Mouse (Mus musculus): Measurements from ENCODE around the gene Lamp5. TPM values are rescaled to one million over a fixed set of nuclear protein-coding genes. Genes with fewer than 3 reads are reported as not detected.

Gene Lamp5
- polyA plus RNA-seq, 1 experiment from 2014 or later: 0.58 TPM

DNA sequence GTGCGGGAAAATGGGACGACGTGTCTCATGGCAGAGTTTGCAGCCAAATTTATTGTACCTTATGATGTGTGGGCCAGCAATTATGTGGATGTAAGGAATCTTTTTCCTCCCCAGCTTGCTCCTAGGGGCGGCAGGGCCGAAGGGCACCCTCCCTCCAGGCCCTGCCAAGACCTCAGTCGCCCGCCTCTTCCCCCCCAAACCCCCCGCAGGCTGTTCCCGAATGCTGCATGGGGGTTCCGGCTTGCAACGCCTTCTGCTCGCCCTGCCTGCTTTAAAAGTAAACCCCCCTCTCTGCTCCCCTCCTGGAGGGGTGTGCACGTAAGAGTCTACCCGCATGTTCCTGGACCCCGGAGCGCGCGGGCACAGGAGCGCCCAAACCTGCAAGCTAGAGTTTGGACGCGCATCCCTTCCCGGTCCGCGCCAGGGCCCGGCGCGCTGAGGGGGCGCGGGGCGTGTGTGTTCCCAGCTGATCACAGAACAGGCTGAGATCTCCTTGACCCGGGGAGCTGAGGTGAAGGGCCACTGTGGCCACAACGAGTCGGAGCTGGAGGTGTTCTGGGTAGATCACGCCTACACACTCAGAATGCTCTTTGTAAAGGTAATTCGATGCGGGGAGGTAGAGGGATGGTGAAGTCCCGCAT lies 7.1 kb downstream of the Lamp5 start:
- H3K9ac ChIP-seq (ENCODE audit: low read depth, low read length): no peak overlapping the region
- WGBS: 5% methylated on average over 37 of the region's 37 CpGs
- H3K27ac ChIP-seq (ENCODE audit: low read depth, low read length): no peak overlapping the region
- no peaks in the 10 kb centered on the region for H3K9me3 ChIP-seq (ENCODE audit: control insufficient read depth, low read length)
- no peak overlapping the region for H3K4me3 ChIP-seq (ENCODE audit: low read depth, low read length)
- H3K27me3 ChIP-seq (replicated peaks; ENCODE audit: control insufficient read depth, insufficient read depth, low read length): peaks cover 35% of the 10 kb centered on the region
- DNase-seq (ENCODE audit: low spot score) (no peak), ATAC-seq (replicated peaks; ENCODE audit: low FRiP score) (no peak)
- no peaks in the 10 kb centered on the region for H3K36me3 ChIP-seq (ENCODE audit: control insufficient read depth, insufficient read depth, low read length)
- no peak overlapping the region for H3K4me2 ChIP-seq
- no peaks in the 10 kb centered on the region for H3K4me1 ChIP-seq (replicated peaks; ENCODE audit: control insufficient read depth, insufficient read depth, low read length)

DNA sequence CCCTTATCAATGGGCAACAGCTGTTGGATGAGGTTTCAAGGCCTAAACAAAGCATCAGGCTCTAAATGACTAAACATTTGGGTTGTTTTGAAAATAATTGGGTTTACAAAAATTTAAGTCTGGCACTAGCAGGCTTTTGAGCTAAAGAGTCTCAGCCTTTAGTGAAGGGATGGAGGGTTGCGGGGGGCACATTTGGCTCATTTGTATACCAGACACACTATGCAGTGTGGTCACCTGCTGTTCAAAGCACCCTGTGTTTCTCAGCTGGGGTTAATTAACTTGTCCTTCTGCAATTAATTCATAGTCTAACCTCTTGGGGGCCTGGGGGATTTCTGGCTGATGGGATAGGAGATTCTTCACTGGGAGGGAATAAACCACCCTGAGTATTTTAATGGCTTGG lies 12.3 kb downstream of the Lamp5 start:
- Histone ChIP-seq H3K9ac (ENCODE audit: low read depth, low read length) (no peak overlapping the region), H3K4me1 (replicated peaks; ENCODE audit: control insufficient read depth, insufficient read depth, low read length) (no peaks in the 10 kb centered on the region), H3K27ac (ENCODE audit: low read depth, low read length) (no peak overlapping the region), H3K4me3 (ENCODE audit: low read depth, low read length) (no peak overlapping the region), H3K36me3 (ENCODE audit: control insufficient read depth, insufficient read depth, low read length) (no peaks in the 10 kb centered on the region), H3K9me3 (ENCODE audit: control insufficient read depth, low read length) (no peaks in the 10 kb centered on the region), H3K4me2 (no peak overlapping the region), H3K27me3 (replicated peaks; ENCODE audit: control insufficient read depth, insufficient read depth, low read length) (peaks cover 13% of the 10 kb centered on the region)
- ATAC-seq (replicated peaks; ENCODE audit: low FRiP score): no peak
- DNase-seq (ENCODE audit: low spot score): no peak
- WGBS: 91% methylated on average over 1 of the region's 1 CpGs

DNA sequence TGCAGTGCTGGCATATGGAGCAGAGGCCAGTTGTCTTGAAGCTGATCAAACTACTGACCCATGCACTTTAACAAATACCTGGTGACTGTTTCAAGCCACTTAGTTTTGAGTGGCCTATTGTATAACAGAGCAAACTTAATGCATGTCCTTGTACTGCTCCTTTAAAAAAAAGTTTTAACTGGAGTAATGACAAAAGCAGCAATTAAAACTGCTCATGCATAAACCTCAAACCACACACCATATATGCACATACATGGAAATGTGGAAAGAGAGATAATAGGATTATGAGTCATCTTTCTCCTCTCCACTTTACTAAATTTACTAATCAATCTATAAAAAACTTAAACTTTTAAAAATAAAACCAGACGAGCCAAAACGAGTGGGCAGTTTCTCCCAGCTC lies 43.9 kb downstream of the Lamp5 start:
- no peaks in the 10 kb centered on the region for H3K9me3 ChIP-seq (ENCODE audit: control insufficient read depth, low read length)
- H3K4me2 ChIP-seq: no peak overlapping the region
- 44% methylated on average over 2 of the region's 2 CpGs for WGBS
- no peak overlapping the region for H3K4me3 ChIP-seq (ENCODE audit: low read depth, low read length)
- ATAC-seq (replicated peaks; ENCODE audit: low FRiP score) (0 out of 2 replicates have a peak, but pooled peaks have one; percentile 15), DNase-seq (ENCODE audit: low spot score) (no peak)
- H3K4me1 ChIP-seq (replicated peaks; ENCODE audit: control insufficient read depth, insufficient read depth, low read length): no peaks in the 10 kb centered on the region
- no peaks in the 10 kb centered on the region for H3K27me3 ChIP-seq (replicated peaks; ENCODE audit: control insufficient read depth, insufficient read depth, low read length)
- H3K9ac ChIP-seq (ENCODE audit: low read depth, low read length): no peak overlapping the region
- H3K36me3 ChIP-seq (ENCODE audit: control insufficient read depth, insufficient read depth, low read length): no peaks in the 10 kb centered on the region
- H3K27ac ChIP-seq (ENCODE audit: low read depth, low read length): no peak overlapping the region

DNA sequence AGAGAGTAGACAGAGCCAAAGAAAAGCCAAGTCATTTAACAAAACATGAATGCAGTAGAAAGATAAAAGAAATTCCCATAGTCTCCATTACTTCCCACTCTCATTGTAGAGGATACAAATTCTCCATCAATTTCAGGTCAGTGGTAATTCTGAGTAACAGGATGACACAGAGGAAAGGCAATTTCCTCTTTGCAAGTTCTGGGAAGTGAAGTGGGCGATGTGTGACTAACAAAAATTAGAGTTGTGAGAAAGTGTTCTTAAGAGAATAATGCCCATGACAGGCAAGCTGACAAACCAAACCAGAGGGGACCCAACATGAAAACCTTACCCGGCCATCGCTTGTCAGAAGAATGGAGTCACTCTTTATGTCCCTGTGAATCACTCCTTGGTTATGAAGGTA lies 45.1 kb downstream of the Lamp5 start:
- DNase-seq (ENCODE audit: low spot score) (no peak), ATAC-seq (replicated peaks; ENCODE audit: low FRiP score) (no peak)
- Histone ChIP-seq H3K27ac (ENCODE audit: low read depth, low read length) (no peak overlapping the region), H3K27me3 (replicated peaks; ENCODE audit: control insufficient read depth, insufficient read depth, low read length) (no peaks in the 10 kb centered on the region), H3K9me3 (ENCODE audit: control insufficient read depth, low read length) (no peaks in the 10 kb centered on the region), H3K36me3 (ENCODE audit: control insufficient read depth, insufficient read depth, low read length) (no peaks in the 10 kb centered on the region), H3K4me2 (no peak overlapping the region), H3K9ac (ENCODE audit: low read depth, low read length) (no peak overlapping the region), H3K4me1 (replicated peaks; ENCODE audit: control insufficient read depth, insufficient read depth, low read length) (no peaks in the 10 kb centered on the region), H3K4me3 (ENCODE audit: low read depth, low read length) (no peak overlapping the region)
- 71% methylated on average over 3 of the region's 3 CpGs for WGBS

DNA sequence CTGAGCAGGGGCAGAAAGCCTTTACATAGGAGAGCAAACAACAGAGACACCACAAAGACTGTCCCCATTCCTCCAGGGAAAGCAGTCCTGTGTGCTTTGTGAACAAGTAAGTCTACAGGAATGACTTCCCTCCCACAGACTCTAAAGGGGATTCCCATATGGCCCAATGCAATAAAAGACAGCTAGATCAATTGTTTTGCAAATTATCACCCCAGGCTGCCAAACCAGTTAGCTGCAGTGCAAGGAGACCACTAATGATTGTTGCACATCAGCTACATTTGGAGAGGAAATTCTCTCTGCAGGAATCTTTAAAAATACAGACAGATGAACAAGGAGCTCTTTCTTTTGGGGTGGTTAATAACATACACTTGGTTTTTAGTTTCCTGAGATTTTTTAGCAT lies 55.6 kb downstream of the Lamp5 start:
- no peak for ATAC-seq (replicated peaks; ENCODE audit: low FRiP score)
- Histone ChIP-seq H3K4me3 (ENCODE audit: low read depth, low read length) (no peak overlapping the region), H3K36me3 (ENCODE audit: control insufficient read depth, insufficient read depth, low read length) (no peaks in the 10 kb centered on the region), H3K4me1 (replicated peaks; ENCODE audit: control insufficient read depth, insufficient read depth, low read length) (no peaks in the 10 kb centered on the region), H3K27me3 (replicated peaks; ENCODE audit: control insufficient read depth, insufficient read depth, low read length) (no peaks in the 10 kb centered on the region), H3K9ac (ENCODE audit: low read depth, low read length) (no peak overlapping the region), H3K27ac (ENCODE audit: low read depth, low read length) (no peak overlapping the region), H3K9me3 (ENCODE audit: control insufficient read depth, low read length) (no peaks in the 10 kb centered on the region), H3K4me2 (no peak overlapping the region)
- no peak for DNase-seq (ENCODE audit: low spot score)

DNA sequence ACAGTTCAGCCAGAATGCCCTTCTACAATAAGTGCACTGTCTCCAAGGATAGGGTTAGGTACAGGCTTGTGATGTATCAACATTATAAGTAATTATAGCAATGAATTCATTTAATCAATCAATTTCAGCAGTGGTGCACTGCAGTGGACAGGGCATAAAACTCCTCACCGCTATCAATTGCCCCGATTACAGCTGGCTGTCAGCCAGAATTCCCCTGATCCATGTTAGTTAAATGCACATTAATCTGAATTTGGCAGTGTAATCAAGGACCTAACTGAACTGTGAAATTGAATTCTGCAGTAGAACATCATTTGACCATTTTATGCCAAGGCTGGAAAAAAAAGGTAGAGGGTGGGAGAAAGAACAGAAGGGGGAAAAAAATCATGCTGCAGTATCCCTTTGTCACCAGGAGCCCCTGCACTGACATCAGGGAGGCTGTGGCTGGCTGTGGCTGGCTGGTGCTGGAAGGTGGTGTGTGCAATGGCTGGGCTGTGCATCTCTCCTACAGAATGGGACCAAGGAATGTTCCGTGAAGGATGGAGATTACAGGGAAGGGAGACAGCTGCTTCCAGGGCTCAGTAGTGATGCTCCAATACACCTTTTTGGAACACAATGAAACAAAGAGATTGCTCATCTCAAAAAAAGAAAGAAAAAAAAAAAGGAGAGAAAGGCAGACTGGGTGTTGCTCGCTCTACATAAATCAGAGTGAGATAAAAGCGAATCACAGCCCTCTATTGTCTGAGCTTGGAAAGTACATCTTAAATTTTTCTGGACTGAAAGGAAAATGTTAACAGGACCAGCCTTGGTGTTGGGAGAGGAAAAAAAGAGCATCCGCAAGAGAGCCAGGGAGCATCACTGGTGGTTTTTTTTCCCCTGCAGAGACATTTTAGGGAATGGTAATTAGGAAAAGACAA lies 56.3 kb downstream of the Lamp5 start:
- Histone ChIP-seq H3K4me3 (ENCODE audit: low read depth, low read length) (no peak overlapping the region), H3K4me2 (no peak overlapping the region), H3K9ac (ENCODE audit: low read depth, low read length) (no peak overlapping the region), H3K9me3 (ENCODE audit: control insufficient read depth, low read length) (no peaks in the 10 kb centered on the region), H3K4me1 (replicated peaks; ENCODE audit: control insufficient read depth, insufficient read depth, low read length) (no peaks in the 10 kb centered on the region), H3K27me3 (replicated peaks; ENCODE audit: control insufficient read depth, insufficient read depth, low read length) (no peaks in the 10 kb centered on the region), H3K27ac (ENCODE audit: low read depth, low read length) (no peak overlapping the region), H3K36me3 (ENCODE audit: control insufficient read depth, insufficient read depth, low read length) (no peaks in the 10 kb centered on the region)
- WGBS: 47% methylated on average over 6 of the region's 6 CpGs
- ATAC-seq (replicated peaks; ENCODE audit: low FRiP score): no peak
- no peak for DNase-seq (ENCODE audit: low spot score)

DNA sequence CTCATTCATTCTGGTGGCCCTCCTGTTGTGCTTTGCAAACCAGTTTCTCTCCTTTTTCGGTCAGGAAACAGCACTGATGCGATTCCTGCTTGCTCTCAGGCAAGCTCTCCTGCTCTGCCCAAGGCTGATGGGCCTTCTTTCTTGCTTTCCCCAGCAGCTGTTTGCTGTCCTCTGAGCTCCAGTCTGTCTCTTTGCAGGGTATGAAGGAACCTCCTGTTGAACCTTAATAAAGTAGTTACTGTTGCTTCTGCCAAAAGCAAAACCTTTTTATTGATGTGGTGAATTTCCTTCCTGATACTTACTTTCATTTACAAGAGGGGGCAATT lies 57.0 kb downstream of the Lamp5 start:
- no peak overlapping the region for H3K9ac ChIP-seq (ENCODE audit: low read depth, low read length)
- H3K4me2 ChIP-seq: no peak overlapping the region
- H3K27ac ChIP-seq (ENCODE audit: low read depth, low read length): no peak overlapping the region
- no peaks in the 10 kb centered on the region for H3K9me3 ChIP-seq (ENCODE audit: control insufficient read depth, low read length)
- no peak for ATAC-seq (replicated peaks; ENCODE audit: low FRiP score)
- no peaks in the 10 kb centered on the region for H3K4me1 ChIP-seq (replicated peaks; ENCODE audit: control insufficient read depth, insufficient read depth, low read length)
- no peak overlapping the region for H3K4me3 ChIP-seq (ENCODE audit: low read depth, low read length)
- 17% methylated on average over 2 of the region's 2 CpGs for WGBS
- no peak for DNase-seq (ENCODE audit: low spot score)
- H3K27me3 ChIP-seq (replicated peaks; ENCODE audit: control insufficient read depth, insufficient read depth, low read length): no peaks in the 10 kb centered on the region
- H3K36me3 ChIP-seq (ENCODE audit: control insufficient read depth, insufficient read depth, low read length): no peaks in the 10 kb centered on the region

DNA sequence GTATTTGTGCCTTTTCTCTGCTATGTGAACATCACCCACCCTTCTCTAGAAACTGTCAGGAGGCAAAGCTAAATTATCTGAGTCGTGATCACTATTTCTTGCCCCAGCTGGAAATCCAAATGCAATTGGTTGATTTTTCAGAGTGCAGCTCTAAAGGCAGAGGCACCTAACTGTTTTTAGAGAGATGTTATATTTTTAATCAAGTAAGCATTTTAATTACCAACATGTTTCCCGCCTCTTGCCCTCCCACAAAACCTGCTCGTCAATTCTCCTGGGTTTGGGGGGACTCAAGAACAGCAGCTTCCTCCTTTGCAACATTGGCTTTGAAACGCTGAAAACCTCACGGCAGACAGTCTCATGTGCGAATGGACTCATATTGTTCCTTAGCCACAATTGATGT lies 61.3 kb downstream of the Lamp5 start:
- ATAC-seq (replicated peaks; ENCODE audit: low FRiP score) (no peak), DNase-seq (ENCODE audit: low spot score) (no peak)
- no peak overlapping the region for H3K9ac ChIP-seq (ENCODE audit: low read depth, low read length)
- H3K27ac ChIP-seq (ENCODE audit: low read depth, low read length): no peak overlapping the region
- 75% methylated on average over 6 of the region's 6 CpGs for WGBS
- no peak overlapping the region for H3K4me3 ChIP-seq (ENCODE audit: low read depth, low read length)
- no peaks in the 10 kb centered on the region for H3K27me3 ChIP-seq (replicated peaks; ENCODE audit: control insufficient read depth, insufficient read depth, low read length)
- no peaks in the 10 kb centered on the region for H3K9me3 ChIP-seq (ENCODE audit: control insufficient read depth, low read length)
- H3K36me3 ChIP-seq (ENCODE audit: control insufficient read depth, insufficient read depth, low read length): no peaks in the 10 kb centered on the region
- no peaks in the 10 kb centered on the region for H3K4me1 ChIP-seq (replicated peaks; ENCODE audit: control insufficient read depth, insufficient read depth, low read length)
- H3K4me2 ChIP-seq: no peak overlapping the region

DNA sequence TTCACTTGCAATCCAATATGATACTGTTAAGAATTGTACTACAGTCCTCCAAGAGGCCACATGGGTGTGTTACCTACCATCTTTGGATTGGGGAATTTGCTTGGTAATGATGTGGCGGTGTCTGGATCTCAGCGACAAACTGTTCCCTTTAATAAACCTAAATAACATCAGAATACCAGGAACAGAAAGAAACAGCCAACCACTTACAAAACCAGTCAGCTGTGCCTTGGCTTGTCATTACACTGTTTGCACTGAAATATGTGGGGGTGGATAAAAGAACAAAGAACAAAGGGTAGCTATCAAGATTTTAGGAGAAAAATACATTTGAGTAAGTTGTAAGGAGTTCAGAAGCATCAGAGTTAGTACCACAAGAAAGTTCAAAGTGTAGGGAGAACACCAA lies 66.0 kb downstream of the Lamp5 start:
- no peak for DNase-seq (ENCODE audit: low spot score)
- Histone ChIP-seq H3K4me1 (replicated peaks; ENCODE audit: control insufficient read depth, insufficient read depth, low read length) (no peaks in the 10 kb centered on the region), H3K36me3 (ENCODE audit: control insufficient read depth, insufficient read depth, low read length) (no peaks in the 10 kb centered on the region), H3K27ac (ENCODE audit: low read depth, low read length) (no peak overlapping the region), H3K4me3 (ENCODE audit: low read depth, low read length) (no peak overlapping the region), H3K9ac (ENCODE audit: low read depth, low read length) (no peak overlapping the region), H3K4me2 (no peak overlapping the region), H3K27me3 (replicated peaks; ENCODE audit: control insufficient read depth, insufficient read depth, low read length) (no peaks in the 10 kb centered on the region), H3K9me3 (ENCODE audit: control insufficient read depth, low read length) (no peaks in the 10 kb centered on the region)
- no peak for ATAC-seq (replicated peaks; ENCODE audit: low FRiP score)
- 95% methylated on average over 2 of the region's 2 CpGs for WGBS
